Mouse (Mus musculus): ENCODE results near the gene Ostm1.

Ostm1 gene

GRCm38 (mm10) chr10:42630596-42631355 is 47.2 kb downstream of the Ostm1 start:
- no peak for DNase-seq (ENCODE audit: low spot score)

GRCm38 (mm10) chr10:42631754-42632452 is 48.3 kb downstream of the Ostm1 start:
- DNase-seq (ENCODE audit: low spot score), result no peak

- DNase-seq (ENCODE audit: low spot score), result no peak
Observed at GRCm38 (mm10) chr10:42632453-42633360, 49.1 kb downstream of the Ostm1 start.

- DNase-seq (ENCODE audit: low spot score), result no peak
Observed at GRCm38 (mm10) chr10:42633361-42634121, 49.9 kb downstream of the Ostm1 start.

- no peak for DNase-seq (ENCODE audit: low spot score)
Observed at GRCm38 (mm10) chr10:42634122-42634720, 50.6 kb downstream of the Ostm1 start.

GRCm38 (mm10) chr10:42635046-42635445 is 51.4 kb downstream of the Ostm1 start:
- DNase-seq (ENCODE audit: low spot score), result no peak

- no peak for DNase-seq (ENCODE audit: low spot score)
Observed at GRCm38 (mm10) chr10:42635566-42636359, 52.1 kb downstream of the Ostm1 start.

GRCm38 (mm10) chr10:42636360-42637182 is 52.9 kb downstream of the Ostm1 start:
- DNase-seq (ENCODE audit: low spot score), result no peak

- DNase-seq (ENCODE audit: low spot score), result no peak
Observed at GRCm38 (mm10) chr10:42637183-42637788, 53.7 kb downstream of the Ostm1 start.

GRCm38 (mm10) chr10:42639856-42640255 is 56.2 kb downstream of the Ostm1 start:
- no peak for DNase-seq (ENCODE audit: low spot score)

GRCm38 (mm10) chr10:42643638-42644037 is 60.0 kb downstream of the Ostm1 start:
- no peak for DNase-seq (ENCODE audit: low spot score)

- no peak for DNase-seq (ENCODE audit: low spot score)
Observed at GRCm38 (mm10) chr10:42646340-42646739, 62.7 kb downstream of the Ostm1 start.

- no peak for DNase-seq (ENCODE audit: low spot score)
Observed at GRCm38 (mm10) chr10:42661916-42662315, 78.3 kb downstream of the Ostm1 start.

GRCm38 (mm10) chr10:42669970-42670369 is 86.3 kb downstream of the Ostm1 start:
- no peak for DNase-seq (ENCODE audit: low spot score)

GRCm38 (mm10) chr10:42672798-42673197 is 89.2 kb downstream of the Ostm1 start:
- DNase-seq (ENCODE audit: low spot score), result no peak

- DNase-seq (ENCODE audit: low spot score), result no peak
Observed at GRCm38 (mm10) chr10:42675571-42675970, 91.9 kb downstream of the Ostm1 start.

GRCm38 (mm10) chr10:42678331-42678730 is 94.7 kb downstream of the Ostm1 start:
- no peak for DNase-seq (ENCODE audit: low spot score)

GRCm38 (mm10) chr10:42678755-42679364 is 95.2 kb downstream of the Ostm1 start:
- DNase-seq (ENCODE audit: low spot score), result peak; percentile 85

GRCm38 (mm10) chr10:42679586-42679985 is 96.0 kb downstream of the Ostm1 start:
- DNase-seq (ENCODE audit: low spot score), result peak; percentile 8
